Mouse (Mus musculus): ENCODE data around the gene Napsa. TPM values are rescaled to one million over a fixed set of nuclear protein-coding genes. Genes with fewer than 3 reads are reported as not detected.
A peak's percentile ranks its signal among the peaks of the same experiment; 100 is the strongest.

The Napsa gene
- polyA plus RNA-seq, 1 experiment from 2014 or later, result 0.70 TPM

DNA sequence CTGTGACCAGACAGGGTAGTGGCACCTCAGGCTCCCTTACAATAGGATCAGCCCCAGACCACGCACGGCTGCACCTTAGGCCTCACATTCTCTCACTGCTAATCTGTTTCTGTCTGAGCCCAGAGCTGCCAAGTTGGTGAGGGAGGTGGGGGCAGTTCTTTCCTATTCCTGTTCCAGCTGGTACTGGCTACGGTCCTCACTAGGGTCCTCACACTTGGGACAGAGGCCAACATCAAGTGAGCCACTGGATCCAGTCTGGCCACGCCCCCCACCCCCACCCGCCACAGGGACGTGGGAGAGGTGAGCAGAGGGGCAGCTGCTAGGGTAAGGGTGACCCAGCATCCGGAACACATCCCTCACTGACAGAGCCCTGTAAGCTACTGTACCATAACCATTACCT, 35.2 kb upstream of the Napsa start:
- ATAC-seq (replicated peaks; ENCODE audit: insufficient number of reproducible peaks, low FRiP score, low TSS enrichment), result no peak
- H3K9me3 ChIP-seq (replicated peaks; ENCODE audit: control insufficient read depth, low read length), result no peaks in the 10 kb centered on the region

DNA sequence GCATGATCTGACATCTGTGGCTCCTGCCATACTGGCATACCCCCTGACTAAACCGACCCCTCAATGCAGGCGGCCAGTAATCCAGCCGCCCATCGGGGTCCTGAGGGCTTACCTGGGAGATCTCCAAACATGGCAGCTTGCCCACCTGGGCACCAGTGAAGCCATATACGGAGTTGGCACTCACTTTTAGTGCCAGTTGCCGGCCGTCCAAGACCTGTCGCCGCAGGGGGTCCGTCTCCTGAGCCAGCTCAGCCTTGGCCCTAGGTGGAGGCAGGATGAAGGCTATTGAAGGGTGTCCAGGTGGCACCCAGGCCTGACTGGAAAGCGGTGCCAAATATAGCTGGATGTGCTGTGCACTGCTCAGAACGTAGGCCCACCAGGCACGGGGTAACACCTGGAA, 34.7 kb upstream of the Napsa start:
- no peaks in the 10 kb centered on the region for H3K4me1 ChIP-seq (ENCODE audit: control insufficient read depth, insufficient read depth, low read length)
- no peak overlapping the region for H3K4me2 ChIP-seq
- H3K9me3 ChIP-seq (replicated peaks; ENCODE audit: control insufficient read depth, low read length), result no peaks in the 10 kb centered on the region
- H3K27ac ChIP-seq (ENCODE audit: low read depth, low read length), result no peak overlapping the region
- H3K36me3 ChIP-seq (ENCODE audit: control insufficient read depth, insufficient read depth, low read length), result peaks cover 62% of the 10 kb centered on the region
- ATAC-seq (replicated peaks; ENCODE audit: insufficient number of reproducible peaks, low FRiP score, low TSS enrichment), result no peak
- no peak overlapping the region for H3K9ac ChIP-seq (ENCODE audit: low read depth, low read length)
- no peak overlapping the region for H3K4me3 ChIP-seq (ENCODE audit: low read depth, low read length)
- H3K27me3 ChIP-seq (ENCODE audit: control insufficient read depth, insufficient read depth, low read length), result no peaks in the 10 kb centered on the region
- 91% methylated on average over 13 of the region's 13 CpGs for WGBS (ENCODE audit: insufficient replicate concordance)

More for the DNA sequence above, 35.2 kb upstream of the Napsa start:
- Histone ChIP-seq H3K4me1 (ENCODE audit: control insufficient read depth, insufficient read depth, low read length) (no peaks in the 10 kb centered on the region), H3K36me3 (ENCODE audit: control insufficient read depth, insufficient read depth, low read length) (peaks cover 58% of the 10 kb centered on the region), H3K4me3 (ENCODE audit: low read depth, low read length) (no peak overlapping the region), H3K27me3 (ENCODE audit: control insufficient read depth, insufficient read depth, low read length) (no peaks in the 10 kb centered on the region), H3K4me2 (no peak overlapping the region), H3K27ac (ENCODE audit: low read depth, low read length) (no peak overlapping the region), H3K9ac (ENCODE audit: low read depth, low read length) (no peak overlapping the region)
- WGBS (ENCODE audit: insufficient replicate concordance), result 81% methylated on average over 7 of the region's 7 CpGs

DNA sequence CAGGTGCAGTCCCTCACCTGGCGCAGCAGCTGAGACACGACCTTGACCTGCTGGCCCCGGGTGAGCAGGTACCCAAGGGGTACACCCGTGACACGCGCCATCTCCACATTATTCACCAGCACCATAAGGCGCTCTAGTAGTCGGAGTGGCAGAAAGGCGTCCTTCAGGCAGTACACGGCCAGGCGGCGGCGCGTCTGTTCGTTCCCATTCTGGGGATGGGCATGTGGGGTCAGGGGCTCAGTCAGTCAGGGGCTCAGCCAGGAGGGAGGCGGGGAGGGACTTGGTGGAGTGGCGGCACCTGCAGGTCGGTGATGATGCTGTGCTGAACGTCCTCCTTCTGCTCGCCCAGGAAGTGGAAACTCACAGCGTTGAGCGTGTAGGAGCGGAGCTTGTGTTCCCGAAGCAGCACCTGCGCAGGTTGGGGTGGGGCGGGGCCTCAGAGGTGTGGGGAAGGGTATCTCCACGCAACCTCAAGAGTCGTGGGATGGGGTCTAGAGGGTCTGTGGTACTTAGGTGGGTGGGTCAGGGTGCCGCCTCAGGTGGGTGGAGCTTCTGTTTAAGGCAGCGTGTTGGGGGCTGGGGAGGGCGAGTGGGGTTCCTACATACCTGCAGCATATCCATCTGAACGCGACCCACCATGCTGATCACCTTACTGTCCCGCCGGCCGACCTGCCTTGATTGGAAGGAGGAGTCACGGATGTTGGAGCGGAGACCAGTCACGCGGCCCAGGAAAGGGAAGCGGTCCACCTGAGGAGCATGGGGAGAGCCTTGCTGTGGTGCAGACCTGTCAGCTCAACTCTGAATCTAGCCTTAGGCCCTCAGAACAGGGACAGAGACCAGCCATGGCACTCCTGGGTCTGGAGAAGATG, 33.2 kb upstream of the Napsa start:
- no peak overlapping the region for H3K9ac ChIP-seq (ENCODE audit: low read depth, low read length)
- no peak overlapping the region for H3K4me2 ChIP-seq
- H3K9me3 ChIP-seq (replicated peaks; ENCODE audit: control insufficient read depth, low read length), result no peaks in the 10 kb centered on the region
- no peaks in the 10 kb centered on the region for H3K4me1 ChIP-seq (ENCODE audit: control insufficient read depth, insufficient read depth, low read length)
- 93% methylated on average over 41 of the region's 41 CpGs for WGBS (ENCODE audit: insufficient replicate concordance)
- H3K4me3 ChIP-seq (ENCODE audit: low read depth, low read length), result no peak overlapping the region
- H3K27me3 ChIP-seq (ENCODE audit: control insufficient read depth, insufficient read depth, low read length), result no peaks in the 10 kb centered on the region
- H3K36me3 ChIP-seq (ENCODE audit: control insufficient read depth, insufficient read depth, low read length), result peaks cover 52% of the 10 kb centered on the region
- ATAC-seq (replicated peaks; ENCODE audit: insufficient number of reproducible peaks, low FRiP score, low TSS enrichment), result no peak
- H3K27ac ChIP-seq (ENCODE audit: low read depth, low read length), result no peak overlapping the region

DNA sequence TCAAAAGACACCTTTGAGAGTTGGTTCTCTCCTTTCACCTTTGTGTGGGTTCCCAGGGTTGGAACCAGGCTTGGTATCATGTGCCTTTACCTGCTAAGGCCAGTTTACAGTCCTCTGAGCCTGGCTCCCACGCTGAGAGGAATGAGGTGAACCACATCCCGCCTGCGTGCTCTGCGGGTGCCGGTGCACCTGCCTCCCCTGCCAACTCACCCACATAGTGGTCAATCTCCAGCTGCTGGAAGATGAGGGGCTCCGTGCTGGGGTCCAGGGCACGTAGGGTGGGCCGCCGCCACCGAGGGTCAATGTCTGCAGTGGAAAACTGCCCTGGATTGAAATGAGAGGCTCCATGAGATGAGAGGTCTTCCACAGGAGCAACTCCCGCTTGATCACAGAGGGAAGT, 29.6 kb upstream of the Napsa start:
- H3K27me3 ChIP-seq (ENCODE audit: control insufficient read depth, insufficient read depth, low read length), result no peaks in the 10 kb centered on the region
- H3K4me2 ChIP-seq, result no peak overlapping the region
- no peak overlapping the region for H3K9ac ChIP-seq (ENCODE audit: low read depth, low read length)
- no peak overlapping the region for H3K4me3 ChIP-seq (ENCODE audit: low read depth, low read length)
- H3K4me1 ChIP-seq (ENCODE audit: control insufficient read depth, insufficient read depth, low read length), result peaks cover 3% of the 10 kb centered on the region
- H3K27ac ChIP-seq (ENCODE audit: low read depth, low read length), result no peak overlapping the region
- H3K36me3 ChIP-seq (ENCODE audit: control insufficient read depth, insufficient read depth, low read length), result peaks cover 41% of the 10 kb centered on the region
- WGBS (ENCODE audit: insufficient replicate concordance), result 87% methylated on average over 11 of the region's 11 CpGs
- no peak for ATAC-seq (replicated peaks; ENCODE audit: insufficient number of reproducible peaks, low FRiP score, low TSS enrichment)
- 0 out of 2 replicates have a peak, but pooled peaks cover 2% of the 10 kb centered on the region for H3K9me3 ChIP-seq (replicated peaks; ENCODE audit: control insufficient read depth, low read length)

DNA sequence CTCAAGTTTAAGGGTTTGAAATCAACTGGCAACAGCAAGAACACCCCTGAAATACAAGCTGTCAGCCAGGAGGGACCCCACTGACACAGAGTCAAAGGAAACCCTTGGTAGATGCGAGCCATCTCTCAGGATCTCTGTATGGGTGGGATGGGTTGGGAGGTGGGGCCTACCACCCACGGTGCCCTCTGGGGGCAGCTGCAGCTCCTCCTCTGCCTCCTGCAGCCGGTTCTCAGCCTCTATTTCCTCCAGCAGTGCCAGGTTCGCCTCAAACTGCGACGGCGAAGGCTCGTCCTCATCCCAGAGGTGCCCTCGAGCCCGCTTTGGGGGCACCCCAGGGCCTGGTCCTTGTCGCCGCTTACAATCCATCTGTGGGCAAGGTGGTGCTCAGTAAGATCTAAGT, 29.1 kb upstream of the Napsa start:
- H3K9ac ChIP-seq (ENCODE audit: low read depth, low read length), result no peak overlapping the region
- 0 out of 2 replicates have a peak, but pooled peaks cover 2% of the 10 kb centered on the region for H3K9me3 ChIP-seq (replicated peaks; ENCODE audit: control insufficient read depth, low read length)
- no peak overlapping the region for H3K4me2 ChIP-seq
- no peak for ATAC-seq (replicated peaks; ENCODE audit: insufficient number of reproducible peaks, low FRiP score, low TSS enrichment)
- no peaks in the 10 kb centered on the region for H3K27me3 ChIP-seq (ENCODE audit: control insufficient read depth, insufficient read depth, low read length)
- H3K36me3 ChIP-seq (ENCODE audit: control insufficient read depth, insufficient read depth, low read length), result peaks cover 36% of the 10 kb centered on the region
- no peak overlapping the region for H3K27ac ChIP-seq (ENCODE audit: low read depth, low read length)
- peaks cover 7% of the 10 kb centered on the region for H3K4me1 ChIP-seq (ENCODE audit: control insufficient read depth, insufficient read depth, low read length)
- no peak overlapping the region for H3K4me3 ChIP-seq (ENCODE audit: low read depth, low read length)
- WGBS (ENCODE audit: insufficient replicate concordance), result 70% methylated on average over 12 of the region's 12 CpGs

DNA sequence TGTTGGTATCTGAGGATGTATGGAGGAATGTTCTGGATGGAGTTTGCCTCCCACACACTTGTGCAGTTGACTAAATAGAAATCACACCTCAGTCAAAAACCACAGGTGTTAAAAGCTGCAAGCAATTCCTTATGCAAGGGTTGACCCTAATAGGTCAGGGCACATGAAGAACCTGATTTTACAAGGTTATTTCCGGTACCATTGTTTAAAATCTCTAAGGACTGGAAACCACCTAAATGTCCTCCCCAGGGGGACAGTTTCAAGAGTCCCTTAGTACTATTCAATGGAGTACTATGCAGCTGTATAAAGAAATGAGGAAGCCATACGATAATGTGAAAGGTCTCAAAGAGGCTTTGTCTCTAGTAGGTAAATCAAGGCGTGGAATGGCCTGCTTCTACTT, 25.9 kb upstream of the Napsa start:
- ATAC-seq (replicated peaks; ENCODE audit: insufficient number of reproducible peaks, low FRiP score, low TSS enrichment), result no peak
- Histone ChIP-seq H3K4me1 (ENCODE audit: control insufficient read depth, insufficient read depth, low read length) (peaks cover 7% of the 10 kb centered on the region), H3K27me3 (ENCODE audit: control insufficient read depth, insufficient read depth, low read length) (no peaks in the 10 kb centered on the region), H3K4me3 (ENCODE audit: low read depth, low read length) (no peak overlapping the region), H3K27ac (ENCODE audit: low read depth, low read length) (no peak overlapping the region), H3K9me3 (replicated peaks; ENCODE audit: control insufficient read depth, low read length) (0 out of 2 replicates have a peak, but pooled peaks cover 2% of the 10 kb centered on the region), H3K9ac (ENCODE audit: low read depth, low read length) (no peak overlapping the region), H3K4me2 (no peak overlapping the region), H3K36me3 (ENCODE audit: control insufficient read depth, insufficient read depth, low read length) (peaks cover 19% of the 10 kb centered on the region)
- WGBS (ENCODE audit: insufficient replicate concordance), result 95% methylated on average over 3 of the region's 3 CpGs

DNA sequence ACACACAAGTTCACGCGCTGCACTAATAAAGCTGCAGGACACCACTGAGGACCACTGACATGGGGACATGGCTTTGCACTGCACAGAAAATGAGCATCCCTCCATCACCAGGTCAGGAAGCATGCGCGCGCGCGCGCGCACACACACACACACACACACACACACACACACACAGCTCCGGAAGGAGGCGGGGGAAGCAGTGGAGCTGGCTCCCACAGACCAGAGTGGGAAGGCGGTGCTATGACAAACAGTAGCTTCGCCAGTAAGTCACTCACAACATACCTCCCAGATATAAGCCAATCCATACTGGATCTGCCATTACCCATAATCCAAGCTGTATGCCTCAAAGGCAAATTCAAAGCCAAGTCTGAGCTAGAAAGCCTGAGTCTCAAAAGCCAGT, 25.1 kb upstream of the Napsa start:
- Histone ChIP-seq H3K36me3 (ENCODE audit: control insufficient read depth, insufficient read depth, low read length) (peaks cover 19% of the 10 kb centered on the region), H3K4me3 (ENCODE audit: low read depth, low read length) (0 out of 2 replicates have a peak overlapping the region, but pooled peaks have one; percentile 70)

DNA sequence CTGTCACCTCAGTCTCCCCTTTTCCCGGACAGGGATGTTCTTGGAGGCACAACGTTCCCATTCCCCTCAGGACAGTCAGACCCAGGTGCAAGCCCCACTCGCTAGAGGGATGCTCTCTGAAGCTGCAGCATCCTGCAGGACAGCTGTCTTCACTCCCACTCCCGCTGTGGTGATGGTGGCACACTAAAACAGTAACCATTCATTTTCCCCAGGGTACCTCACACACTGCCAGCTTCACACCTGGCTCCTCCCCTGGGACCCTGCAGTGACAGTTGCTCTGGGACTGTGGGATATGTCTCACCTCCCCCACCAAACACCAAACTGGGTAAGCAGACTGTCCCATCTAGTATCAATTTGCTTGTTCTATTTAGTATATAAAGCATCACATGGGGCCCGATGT, 24.5 kb upstream of the Napsa start:
- Histone ChIP-seq H3K4me3 (ENCODE audit: low read depth, low read length) (peak overlapping the region; percentile 70), H3K4me1 (ENCODE audit: control insufficient read depth, insufficient read depth, low read length) (peaks cover 7% of the 10 kb centered on the region), H3K27ac (ENCODE audit: low read depth, low read length) (peak overlapping the region; percentile 76; the same call in 1 of the 2 replicates), H3K27me3 (ENCODE audit: control insufficient read depth, insufficient read depth, low read length) (no peaks in the 10 kb centered on the region), H3K4me2 (peak overlapping the region; percentile 91), H3K9me3 (replicated peaks; ENCODE audit: control insufficient read depth, low read length) (0 out of 2 replicates have a peak, but pooled peaks cover 2% of the 10 kb centered on the region), H3K36me3 (ENCODE audit: control insufficient read depth, insufficient read depth, low read length) (peaks cover 13% of the 10 kb centered on the region), H3K9ac (ENCODE audit: low read depth, low read length) (peak overlapping the region; percentile 74)
- ATAC-seq (replicated peaks; ENCODE audit: insufficient number of reproducible peaks, low FRiP score, low TSS enrichment), result no peak
- WGBS (ENCODE audit: insufficient replicate concordance), result 25% methylated on average over 5 of the region's 5 CpGs

More for the DNA sequence above, 25.1 kb upstream of the Napsa start:
- H3K9me3 ChIP-seq (replicated peaks; ENCODE audit: control insufficient read depth, low read length), result 0 out of 2 replicates have a peak, but pooled peaks cover 2% of the 10 kb centered on the region
- H3K27me3 ChIP-seq (ENCODE audit: control insufficient read depth, insufficient read depth, low read length), result no peaks in the 10 kb centered on the region
- no peak for ATAC-seq (replicated peaks; ENCODE audit: insufficient number of reproducible peaks, low FRiP score, low TSS enrichment)
- no peak overlapping the region for H3K27ac ChIP-seq (ENCODE audit: low read depth, low read length)
- H3K9ac ChIP-seq (ENCODE audit: low read depth, low read length), result peak overlapping the region; percentile 74
- H3K4me2 ChIP-seq, result peak overlapping the region; percentile 91
- H3K4me1 ChIP-seq (ENCODE audit: control insufficient read depth, insufficient read depth, low read length), result peaks cover 7% of the 10 kb centered on the region
- 97% methylated on average over 13 of the region's 13 CpGs for WGBS (ENCODE audit: insufficient replicate concordance)
